Comparison of ENCODE assay signal across 11 mouse cellular contexts in the genomic region with DNA sequence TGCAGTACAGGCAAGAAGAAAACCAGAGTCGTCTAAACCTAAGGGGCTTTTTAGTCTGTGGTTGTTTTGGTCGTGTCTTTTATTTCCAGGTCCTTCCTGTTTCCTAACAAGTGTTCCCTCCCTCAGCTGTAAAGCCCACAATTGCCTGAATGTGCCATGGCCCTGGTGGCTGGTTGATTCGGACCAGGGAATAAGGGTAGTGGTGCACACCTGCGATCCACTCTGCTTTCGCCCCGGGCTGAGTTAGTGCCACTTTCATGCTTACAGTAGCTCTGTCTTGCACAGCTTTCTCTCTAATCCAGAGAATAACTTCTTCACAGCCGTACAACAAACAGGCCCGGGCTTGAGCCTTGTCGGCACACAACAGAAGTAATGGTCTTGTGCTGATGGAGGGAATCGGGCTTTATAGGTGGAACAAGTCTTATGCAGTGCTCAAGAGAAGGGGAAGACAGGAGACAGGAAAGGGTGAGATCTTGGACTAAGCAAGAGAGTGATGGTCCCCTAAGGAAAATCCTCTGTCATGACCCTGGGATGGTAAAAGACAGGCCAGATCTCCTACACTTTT. TPM values are rescaled to one million over a fixed set of nuclear protein-coding genes. Genes with fewer than 3 reads are reported as not detected.
A peak's percentile ranks its signal among the peaks of the same experiment; 100 is the strongest.
DNase-seq lines count a peak whose midpoint lies in the region; ATAC-seq and TF ChIP-seq lines count a peak whose summit lies in the region.
"Had no signal": no experiment of that assay in that cellular context is flagged by ENCODE, and none has a peak within 500 bp of the region (broad histone marks: within the 10 kb centered on the region; RNA-seq: fewer than 3 reads in every experiment).

No protein-coding gene starts in this region.

- no peak for ATAC-seq in intestine, embryonic 14.5 days (replicated peaks; ENCODE audit: low FRiP score, low TSS enrichment, low read depth)
- ATAC-seq in intestine, embryonic 16.5 days, result no peak

- no peaks in the 10 kb centered on the region; the same call in 1 of the 2 replicates for H3K4me1 ChIP-seq in intestine, embryonic 14.5 days (replicated peaks; ENCODE audit: control insufficient read depth, insufficient read depth, low read length)
- 0 out of 2 replicates have a peak, but pooled peaks cover 8% of the 10 kb centered on the region for H3K4me1 ChIP-seq in intestine, embryonic 16.5 days (ENCODE audit: control insufficient read depth, insufficient read depth, low read length)
- peaks cover 13% of the 10 kb centered on the region for H3K4me1 ChIP-seq in limb, embryonic 10.5 days
- 0 out of 2 replicates have a peak, but pooled peaks cover 5% of the 10 kb centered on the region for H3K4me1 ChIP-seq in thymus, adult 2 months (replicated peaks; ENCODE audit: control insufficient read depth, insufficient read depth, low read length)

- H3K27me3 ChIP-seq in intestine, embryonic 14.5 days (replicated peaks; ENCODE audit: control insufficient read depth, insufficient read depth, low read length), result 0 out of 2 replicates have a peak, but pooled peaks cover 3% of the 10 kb centered on the region
- no peaks in the 10 kb centered on the region for H3K27me3 ChIP-seq in intestine, embryonic 16.5 days (replicated peaks; ENCODE audit: control insufficient read depth, insufficient read depth, low read length)
- peaks cover 21% of the 10 kb centered on the region for H3K27me3 ChIP-seq in limb, embryonic 10.5 days (ENCODE audit: low read depth, poor library complexity, severe bottlenecking)
- H3K27me3 ChIP-seq in thymus, adult 2 months (ENCODE audit: control insufficient read depth, insufficient read depth, low read length), result no peaks in the 10 kb centered on the region; the same call in 1 of the 2 replicates

- no peaks in the 10 kb centered on the region for H3K9me3 ChIP-seq in intestine, embryonic 14.5 days (ENCODE audit: control insufficient read depth, low read length)
- no peaks in the 10 kb centered on the region for H3K9me3 ChIP-seq in intestine, embryonic 16.5 days (ENCODE audit: control insufficient read depth, low read length)
- no peaks in the 10 kb centered on the region for H3K9me3 ChIP-seq in limb, embryonic 10.5 days (replicated peaks)

- H3K36me3 ChIP-seq in intestine, embryonic 14.5 days (ENCODE audit: control insufficient read depth, insufficient read depth, low read length), result no peaks in the 10 kb centered on the region
- no peaks in the 10 kb centered on the region for H3K36me3 ChIP-seq in intestine, embryonic 16.5 days (ENCODE audit: control insufficient read depth, insufficient read depth, low read length)
- no peaks in the 10 kb centered on the region for H3K36me3 ChIP-seq in limb, embryonic 10.5 days
- H3K36me3 ChIP-seq in thymus, adult 2 months (ENCODE audit: control insufficient read depth, insufficient read depth, low read length), result no peaks in the 10 kb centered on the region

- H3K4me2 ChIP-seq in intestine, embryonic 14.5 days (ENCODE audit: low read length), result peak overlapping the region; percentile 43; the same call in 1 of the 2 replicates
- H3K4me2 ChIP-seq in intestine, embryonic 16.5 days (ENCODE audit: low read depth, low read length), result no peak overlapping the region

- no peak for TF ChIP-seq POLR2A in thymus, adult 2 months (IDR thresholded peaks at IDR 0.05; ENCODE audit: control insufficient read depth, extremely low read depth, insufficient read depth, low read length, poor library complexity)

- DNase-seq in intestine, embryonic 14.5 days (ENCODE audit: low spot score), result no peak
- DNase-seq in 416B (ENCODE audit: low read depth) (peak; percentile 34), ES-CJ7 (ENCODE audit: low read depth, low spot score) (peak; percentile 57)
- DNase-seq in limb, embryonic 10.5 days (ENCODE audit: low spot score), result no peak
- no peak for DNase-seq in thymus, adult 2 months
- DNase-seq in Muller cell, postnatal 12 days (ENCODE audit: inconsistent ontology term), result no peak
- DNase-seq in cerebellum, postnatal 25 days, result no peak
- DNase-seq: adrenal gland, adult 2 months; kidney, postnatal 36 days; lung, postnatal 14 days had no signal

- H3K9ac ChIP-seq in intestine, embryonic 14.5 days (ENCODE audit: low read length), result no peak overlapping the region
- no peak overlapping the region for H3K9ac ChIP-seq in intestine, embryonic 16.5 days (ENCODE audit: low read depth, low read length)

- 66% methylated on average over 10 of the region's 10 CpGs for WGBS in intestine, embryonic 14.5 days
- WGBS in intestine, embryonic 16.5 days, result 69% methylated on average over 10 of the region's 10 CpGs
- WGBS in limb, embryonic 10.5 days, result 66% methylated on average over 10 of the region's 10 CpGs
- WGBS in thymus, adult 2 months, result 65% methylated on average over 10 of the region's 10 CpGs

- no peak overlapping the region for H3K27ac ChIP-seq in intestine, embryonic 14.5 days (ENCODE audit: low read depth)
- H3K27ac ChIP-seq in intestine, embryonic 16.5 days (ENCODE audit: low read length), result no peak overlapping the region
- H3K27ac ChIP-seq in limb, embryonic 10.5 days, result no peak overlapping the region
- H3K27ac ChIP-seq in thymus, adult 2 months (ENCODE audit: control insufficient read depth, insufficient read depth, low read length), result no peak overlapping the region

- no peak for TF ChIP-seq CTCF in thymus, adult 2 months (IDR thresholded peaks at IDR 0.05; ENCODE audit: borderline replicate concordance, control insufficient read depth, extremely low read depth, insufficient read depth, low read length, poor library complexity)

- H3K4me3 ChIP-seq in intestine, embryonic 14.5 days (ENCODE audit: low read depth, low read length), result no peak overlapping the region
- no peak overlapping the region for H3K4me3 ChIP-seq in intestine, embryonic 16.5 days (ENCODE audit: low read length)
- H3K4me3 ChIP-seq in limb, embryonic 10.5 days, result peak overlapping the region; percentile 16; the same call in 1 of the 2 replicates
- no peak overlapping the region for H3K4me3 ChIP-seq in thymus, adult 2 months (ENCODE audit: control insufficient read depth, insufficient read depth, low read length)

RNA-seq across cellular contexts. Expression of gene Mreg, which starts 26.0 kb away (rescaled TPM):
- polyA plus RNA-seq in intestine, embryonic 14.5 days (2014; fragmentation: Nextera tagmentation; extraction: Ambion mirVana), result 9.6 and 12.4 TPM in 2 replicates
- polyA plus RNA-seq in intestine, embryonic 16.5 days (2015; fragmentation: Nextera tagmentation; extraction: Ambion mirVana), result 7.5 and 13.2 TPM in 2 replicates
- polyA plus RNA-seq in limb, embryonic 10.5 days (2016; fragmentation: Nextera tagmentation; extraction: Ambion mirVana), result 3.1 and 4.4 TPM in 2 replicates
- 20.6 and 28.0 TPM in 2 replicates for polyA plus RNA-seq in thymus, adult 2 months (2012; rRNA removed)

RNA-seq across cellular contexts. Expression of gene Pecr, which starts 46.0 kb away (rescaled TPM):
- polyA plus RNA-seq in intestine, embryonic 14.5 days (2014; fragmentation: Nextera tagmentation; extraction: Ambion mirVana), result 41.3 and 46.1 TPM in 2 replicates
- 82.7 and 96.5 TPM in 2 replicates for polyA plus RNA-seq in intestine, embryonic 16.5 days (2015; fragmentation: Nextera tagmentation; extraction: Ambion mirVana)
- polyA plus RNA-seq in limb, embryonic 10.5 days (2016; fragmentation: Nextera tagmentation; extraction: Ambion mirVana), result 30.7 and 31.9 TPM in 2 replicates
- polyA plus RNA-seq in thymus, adult 2 months (2012; rRNA removed), result 3.6 TPM in 2 replicates

RNA-seq across cellular contexts. Expression of gene Tmem169, which starts 46.1 kb away (rescaled TPM):
- 4.2 TPM in 2 replicates for polyA plus RNA-seq in intestine, embryonic 14.5 days (2014; fragmentation: Nextera tagmentation; extraction: Ambion mirVana)
- 2.1 and 2.3 TPM in 2 replicates for polyA plus RNA-seq in intestine, embryonic 16.5 days (2015; fragmentation: Nextera tagmentation; extraction: Ambion mirVana)
- polyA plus RNA-seq in limb, embryonic 10.5 days (2016; fragmentation: Nextera tagmentation; extraction: Ambion mirVana), result 2.0 and 4.7 TPM in 2 replicates
- 0.46 and 0.89 TPM in 2 replicates for polyA plus RNA-seq in thymus, adult 2 months (2012; rRNA removed)

Comparison
In these comparisons a context has a peak if more than half of its experiments do, and no peak if none do; other contexts are left out.
1. DNase-seq: peak in 416B (single experiment) and ES-CJ7 (single experiment); none in intestine, embryonic 14.5 days (single experiment), limb, embryonic 10.5 days (single experiment), thymus, adult 2 months (single experiment), Muller cell, postnatal 12 days (single experiment) and cerebellum, postnatal 25 days (0 of 2).